Mouse (Mus musculus): ENCODE results near the gene Vps54.
"Not testable (repeated sequence)": the region's sequence is repeated elsewhere in the genome, so short reads cannot be mapped to it uniquely, and the experiment has no call there.

The Vps54 gene

DNA sequence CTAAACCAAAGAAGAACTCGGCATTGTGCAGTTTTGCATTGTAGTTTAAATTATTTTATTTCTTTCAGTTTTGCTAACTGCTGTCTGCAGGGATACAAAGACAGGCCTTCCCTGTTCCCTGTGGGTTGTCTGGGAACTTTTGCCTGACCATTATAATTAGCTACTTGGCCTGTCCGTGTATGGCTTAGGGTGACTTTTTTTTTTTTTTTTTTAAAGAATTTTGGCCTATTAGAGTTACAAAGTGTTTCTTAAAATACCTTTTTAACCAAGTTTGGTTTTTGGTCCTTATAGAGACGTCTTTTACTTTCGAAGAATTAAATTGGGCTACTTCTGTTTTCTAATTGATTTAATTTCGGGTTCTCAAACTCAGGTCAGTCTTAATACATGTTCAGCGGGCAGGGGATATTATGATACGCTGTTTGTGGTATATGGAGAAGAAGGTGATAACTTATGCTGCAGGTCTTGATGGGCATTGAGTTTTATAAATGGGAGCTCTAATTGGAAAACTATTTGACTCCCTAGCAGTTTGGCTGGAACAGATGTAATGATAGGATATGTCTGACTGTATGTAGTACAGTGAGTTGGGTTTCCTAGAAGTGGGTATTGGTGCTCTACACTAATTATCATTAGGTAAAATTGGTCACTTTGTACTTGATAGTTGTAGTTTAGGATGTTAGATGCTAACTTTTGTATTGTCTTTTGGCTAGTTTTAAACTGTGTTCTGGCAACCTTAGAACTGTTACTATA, 855 bp downstream of the Vps54 start:
- intact Hi-C loops (cut with DNase I): loop anchor here (5.0 kb wide), 1 partner anchor 148 kb away; the partner anchor contains the start of gene Peli1

GRCm38 (mm10) chr11:21241351-21241750, 2.3 kb downstream of the Vps54 start:
- intact Hi-C loops (cut with DNase I): loop anchor here (5.0 kb wide), 1 partner anchor 149 kb away; the partner anchor contains the start of gene Peli1

DNA sequence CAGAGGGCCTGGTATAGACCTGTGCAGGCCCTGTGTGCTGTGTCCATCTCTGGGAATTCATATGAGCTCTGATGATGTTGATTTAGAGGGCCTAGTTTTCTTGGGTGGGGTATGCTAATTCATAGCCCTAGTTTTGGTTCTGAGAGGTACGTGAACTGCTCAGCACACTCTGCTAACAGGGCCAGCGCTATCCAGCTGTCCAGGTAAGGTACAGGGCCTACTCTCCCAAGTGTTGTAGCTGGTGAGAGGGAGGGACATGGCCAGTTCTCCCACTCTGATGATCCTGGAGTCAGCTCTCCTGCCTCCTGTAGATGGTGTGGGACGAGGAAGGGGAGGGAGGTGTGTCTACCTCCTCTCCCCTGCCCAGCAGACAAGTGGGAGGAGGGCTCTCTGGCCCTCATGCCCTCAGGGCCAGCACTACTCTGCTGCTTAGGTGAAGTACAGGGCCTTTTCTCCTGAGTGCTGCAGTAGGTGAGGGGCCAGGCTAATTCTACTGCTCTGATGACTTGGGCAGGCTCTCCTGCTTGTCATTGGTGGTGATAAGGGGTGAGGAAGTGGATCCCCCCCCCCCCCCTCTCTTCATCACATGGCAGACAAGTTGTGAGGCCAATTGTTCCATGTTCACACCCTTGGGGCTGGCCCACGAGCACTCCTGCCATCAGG, 8.3 kb downstream of the Vps54 start:
- intact Hi-C loops (cut with DNase I): no loop called here

DNA sequence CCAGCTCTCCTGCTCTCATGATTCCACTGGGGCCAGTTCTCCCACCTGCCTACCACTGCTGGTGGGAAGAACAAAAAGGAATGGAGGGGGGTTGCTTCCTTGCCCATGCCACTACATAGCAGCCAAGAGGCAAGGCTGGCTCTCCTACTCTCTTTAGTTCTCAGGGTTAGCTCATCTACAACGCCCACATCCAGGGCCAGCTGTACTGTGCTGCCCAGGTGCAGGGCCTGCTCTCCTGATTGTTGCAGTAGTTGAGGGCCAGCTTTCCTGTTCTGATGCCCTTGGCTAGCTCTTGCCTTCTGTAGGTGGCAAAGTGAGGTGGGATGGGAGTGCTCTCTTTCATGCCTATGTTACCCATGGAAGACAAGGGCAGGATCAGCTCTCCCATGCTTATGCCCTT, 8.9 kb downstream of the Vps54 start:
- intact Hi-C loops (cut with DNase I): no loop called here

GRCm38 (mm10) chr11:21250366-21250765, 11.3 kb downstream of the Vps54 start:
- intact Hi-C loops (cut with DNase I): no loop called here

GRCm38 (mm10) chr11:21258611-21259010, 19.5 kb downstream of the Vps54 start:
- intact Hi-C loops (cut with DNase I): not testable (repeated sequence)

GRCm38 (mm10) chr11:21265423-21265822, 26.3 kb downstream of the Vps54 start:
- intact Hi-C loops (cut with DNase I): no loop called here

- intact Hi-C loops (cut with DNase I): no loop called here
These were observed 37.1 kb downstream of the Vps54 start for GRCm38 (mm10) chr11:21276151-21276550.

- intact Hi-C loops (cut with DNase I): no loop called here
These were observed 47.3 kb downstream of the Vps54 start for GRCm38 (mm10) chr11:21286391-21286790.

DNA sequence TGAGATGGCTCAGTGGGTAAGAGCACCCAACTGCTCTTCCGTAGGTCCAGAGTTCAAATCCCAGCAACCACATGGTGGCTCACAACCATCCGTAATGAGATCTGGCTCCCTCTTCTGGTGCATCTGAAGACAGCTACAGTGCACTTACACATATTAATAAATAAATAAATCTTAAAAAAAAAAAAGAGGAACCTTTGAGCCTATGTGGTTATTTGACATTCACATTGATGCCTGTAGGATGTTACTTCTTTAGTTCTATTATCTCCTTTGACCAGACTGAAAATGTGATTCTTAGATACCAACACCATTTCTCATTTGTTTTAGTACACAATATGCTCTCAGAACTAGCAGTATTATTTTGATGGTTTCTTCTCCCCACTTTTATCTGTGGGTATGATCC, 49.1 kb downstream of the Vps54 start:
- intact Hi-C loops (cut with DNase I): not testable (repeated sequence)

- intact Hi-C loops (cut with DNase I): no loop called here
These were observed 56.4 kb downstream of the Vps54 start for GRCm38 (mm10) chr11:21295486-21295885.

DNA sequence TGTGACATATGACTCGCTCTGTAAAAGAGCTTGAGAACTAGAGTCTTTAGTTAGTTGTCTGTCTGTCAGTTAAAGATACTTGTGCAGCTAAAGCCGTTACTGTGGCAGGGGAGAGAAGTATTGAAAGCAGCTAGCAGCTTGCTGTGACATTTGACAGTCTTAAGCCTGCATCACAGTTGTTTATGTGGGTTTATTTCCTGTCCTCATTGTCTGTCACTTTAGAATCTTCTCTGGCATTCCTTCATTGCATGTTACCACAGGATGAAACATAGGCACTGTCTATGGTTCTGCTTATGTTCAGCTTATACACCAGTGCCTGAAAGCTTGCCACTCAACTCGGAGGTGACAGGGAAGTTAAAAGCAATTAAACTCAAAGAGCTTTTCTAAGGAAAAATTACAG, 64.5 kb downstream of the Vps54 start:
- intact Hi-C loops (cut with DNase I): no loop called here

DNA sequence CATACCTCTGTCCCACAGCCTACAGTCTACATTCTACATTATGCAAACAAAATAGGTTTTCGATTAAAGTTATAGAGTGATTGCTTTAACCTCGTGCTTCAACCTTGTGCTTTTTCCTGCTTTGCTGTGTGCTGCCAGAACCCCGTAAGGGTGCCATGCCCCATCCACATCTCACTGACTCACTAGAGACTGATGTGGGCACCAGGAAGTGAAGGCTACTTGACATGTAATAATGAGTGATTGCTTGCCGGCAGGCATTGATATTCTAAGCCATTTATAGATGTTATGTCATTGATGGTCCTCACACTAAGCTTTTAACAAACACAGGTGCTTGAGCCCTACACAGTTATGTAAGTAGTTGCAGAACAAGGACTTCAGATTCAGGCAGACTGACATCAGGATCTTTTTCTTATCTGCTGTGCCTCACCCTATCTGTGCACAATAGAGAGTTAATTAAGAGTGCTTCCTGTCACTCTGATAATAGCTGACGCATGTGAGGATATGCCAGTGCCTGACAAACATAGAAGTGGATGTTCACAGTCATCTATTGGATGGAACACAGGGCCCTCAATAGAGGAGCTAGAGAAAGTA, 68.1 kb downstream of the Vps54 start:
- intact Hi-C loops (cut with DNase I): no loop called here

DNA sequence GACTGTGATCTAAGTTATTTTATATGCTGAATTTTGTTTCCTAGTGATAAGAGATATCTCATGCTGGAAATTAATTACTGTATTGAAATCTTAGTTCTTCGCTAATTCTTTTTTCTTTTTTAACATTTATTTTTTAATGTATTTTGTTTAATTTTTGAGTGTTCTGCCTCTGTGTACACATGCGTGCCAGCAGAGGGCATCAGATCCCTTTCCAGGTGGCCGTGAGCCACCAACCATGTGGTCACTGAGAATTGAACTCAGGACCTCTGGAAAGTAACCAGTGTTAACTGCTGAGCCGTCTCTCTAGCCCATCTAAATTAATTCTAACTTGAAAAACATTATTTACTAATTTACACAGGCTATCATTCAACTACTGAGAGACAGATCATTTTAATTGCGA, 69.0 kb downstream of the Vps54 start:
- intact Hi-C loops (cut with DNase I): no loop called here

- intact Hi-C loops (cut with DNase I): no loop called here
These were observed 70.4 kb downstream of the Vps54 start for GRCm38 (mm10) chr11:21309516-21309915.

DNA sequence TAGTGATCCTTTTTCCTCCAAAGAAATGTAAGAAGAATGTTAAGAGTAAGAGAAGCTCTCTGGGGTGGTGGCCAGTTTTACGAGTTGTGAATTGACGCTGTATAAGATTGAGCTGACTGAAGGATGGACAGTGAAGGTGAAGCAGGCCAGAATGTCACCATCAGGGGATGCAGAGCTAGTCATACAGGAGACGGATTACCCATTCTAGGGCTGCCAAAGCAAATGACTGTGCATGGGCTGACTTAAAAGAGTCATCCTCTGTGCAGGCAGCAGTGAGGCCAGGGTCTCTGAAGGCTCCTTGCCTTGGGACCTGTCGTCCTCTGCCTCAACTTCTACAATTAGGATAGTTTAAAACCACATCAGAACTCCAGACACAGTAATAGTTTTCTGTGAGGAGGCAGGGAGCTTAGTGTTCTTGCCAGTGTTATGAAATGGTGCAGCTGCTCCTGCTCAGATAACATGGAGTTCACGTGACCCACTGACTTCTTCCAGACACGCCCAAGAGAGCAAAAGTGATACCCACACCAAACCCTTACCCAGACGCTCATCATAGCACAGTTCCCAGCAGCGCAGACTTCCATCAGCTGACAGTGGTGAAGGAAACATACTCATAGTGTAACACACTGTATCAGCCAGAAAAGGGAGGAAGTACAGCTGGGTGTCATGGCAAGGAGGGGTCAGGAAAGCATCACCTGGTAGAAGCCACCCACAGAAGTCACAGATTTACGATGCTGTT, 75.0 kb downstream of the Vps54 start:
- intact Hi-C loops (cut with DNase I): no loop called here

DNA sequence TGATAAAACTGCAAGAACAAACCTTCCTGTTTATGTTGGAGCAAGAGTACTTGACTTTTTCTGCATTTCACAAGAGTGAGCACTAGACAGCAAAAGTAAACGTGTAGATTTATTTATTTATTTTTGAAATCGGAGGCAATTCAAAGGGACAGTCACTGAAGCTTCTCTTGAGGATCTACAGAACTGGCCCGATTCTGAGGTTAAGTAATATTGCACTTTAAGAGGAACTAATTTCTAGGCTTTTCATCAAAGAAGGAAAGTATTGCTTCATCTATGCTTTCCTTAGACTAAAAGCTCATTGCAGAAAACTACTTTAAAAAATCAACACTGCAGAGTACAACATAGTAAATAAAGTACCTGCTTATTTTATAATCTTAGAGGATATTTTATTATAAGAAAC, 82.5 kb downstream of the Vps54 start:
- intact Hi-C loops (cut with DNase I): no loop called here

- intact Hi-C loops (cut with DNase I): no loop called here
These were observed 83.3 kb downstream of the Vps54 start for GRCm38 (mm10) chr11:21322349-21322748.

DNA sequence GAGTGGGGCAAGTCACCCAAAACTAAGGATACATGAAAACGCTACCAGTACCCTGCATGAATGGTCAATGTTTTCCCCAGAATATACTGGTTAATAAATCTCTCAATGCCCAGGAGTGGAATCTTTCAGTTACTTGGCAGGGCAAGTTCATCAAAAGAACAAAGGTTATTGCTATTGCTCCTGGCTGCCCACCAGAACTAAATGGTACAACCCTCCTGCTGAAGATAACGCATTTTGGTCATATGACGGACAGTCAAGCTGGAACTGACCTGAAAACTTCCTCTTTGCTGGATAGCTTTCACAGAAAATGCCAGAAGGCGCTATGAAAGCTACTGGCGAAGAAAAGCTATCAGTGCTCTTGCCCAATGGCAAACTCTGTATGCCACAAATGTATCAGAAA, 86.7 kb downstream of the Vps54 start:
- intact Hi-C loops (cut with DNase I): no loop called here

DNA sequence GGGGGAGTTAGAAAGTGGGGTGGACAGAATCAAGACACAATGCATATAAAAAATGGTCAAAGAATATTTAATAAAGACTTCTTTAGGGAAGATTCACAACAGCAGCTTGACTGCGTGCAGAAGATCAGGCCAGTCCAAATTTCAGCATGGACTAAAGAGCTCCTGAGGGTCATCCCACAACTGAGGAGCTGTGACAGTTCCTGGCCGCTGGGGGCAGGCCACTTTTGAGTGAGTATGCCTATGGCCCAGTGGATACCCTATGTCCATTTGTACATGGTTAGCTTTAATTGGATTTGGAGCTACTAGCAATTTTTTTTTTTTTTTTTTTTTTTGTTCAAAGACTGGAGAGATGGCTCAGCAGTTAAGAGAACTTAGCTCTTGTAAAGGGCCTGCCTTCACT, 87.7 kb downstream of the Vps54 start:
- intact Hi-C loops (cut with DNase I): no loop called here

- intact Hi-C loops (cut with DNase I): no loop called here
These were observed 88.4 kb downstream of the Vps54 start for GRCm38 (mm10) chr11:21327486-21327885.

- intact Hi-C loops (cut with DNase I): no loop called here
These were observed 89.1 kb downstream of the Vps54 start for GRCm38 (mm10) chr11:21328141-21328540.

Measured in adrenal gland (tissue).